Mouse (Mus musculus) heart, embryonic 10.5 days (tissue): ENCODE results near the gene Fxr2. TPM values are rescaled to one million over a fixed set of nuclear protein-coding genes. Genes with fewer than 3 reads are reported as not detected.

Source experiments
- DNase-seq: peaks from one replicate; pipeline ENCODE4 v3.0.0-alpha.2; 2017; ENCODE audit warnings: low spot score
- H3K27ac ChIP-seq: fragments of 300-500 bp; sonication (generic); 2 replicates; pipeline ENCODE4 v1.5.1; 2016; ENCODE audit warnings: mild to moderate bottlenecking
- H3K27me3 ChIP-seq: fragments of 300-500 bp; sonication (generic); 2 replicates; pipeline ENCODE4 v1.6.1; 2016; ENCODE audit warnings: mild to moderate bottlenecking; ENCODE audit not compliant: poor library complexity, insufficient read depth, severe bottlenecking
- H3K36me3 ChIP-seq: fragments of 300-500 bp; sonication (generic); 2 replicates; pipeline ENCODE4 v1.6.1; 2016; ENCODE audit warnings: mild to moderate bottlenecking, moderate library complexity
- H3K4me1 ChIP-seq: fragments of 300-500 bp; sonication (generic); 2 replicates; pipeline ENCODE4 v1.6.1; 2016; ENCODE audit warnings: mild to moderate bottlenecking
- H3K4me3 ChIP-seq: fragments of 300-500 bp; sonication (generic); 2 replicates; pipeline ENCODE4 v1.5.1; 2016; ENCODE audit warnings: mild to moderate bottlenecking, moderate library complexity
- H3K9me3 ChIP-seq: fragments of 300-500 bp; sonication (generic); 2 replicates; pipeline ENCODE4 v1.6.1; 2016; ENCODE audit warnings: mild to moderate bottlenecking, moderate library complexity
- WGBS: fragments of 180-500 bp; shearing (Covaris S2); methylation state at CpG from one replicate; pipeline ENCODE4 v1.1.7; 2016; 5-methylcytosine and 5-hydroxymethylcytosine counted together
- polyA plus RNA-seq: library from polyadenylated mRNA; unstranded; fragments of >200 nt; fragmentation: Nextera tagmentation; extraction: Ambion mirVana; gene quantifications from 2 replicates; pipeline ENCODE4 v1.2.1, GENCODE M21; 2016

Fxr2 gene
- polyA plus RNA-seq, 1 experiment from 2014 or later, result 44.7 TPM

- WGBS, result 68% methylated on average over 5 of the region's 5 CpGs
These were observed 20.6 kb downstream of the Fxr2 start for GRCm38 (mm10) chr11:69653399-69653798.

DNA sequence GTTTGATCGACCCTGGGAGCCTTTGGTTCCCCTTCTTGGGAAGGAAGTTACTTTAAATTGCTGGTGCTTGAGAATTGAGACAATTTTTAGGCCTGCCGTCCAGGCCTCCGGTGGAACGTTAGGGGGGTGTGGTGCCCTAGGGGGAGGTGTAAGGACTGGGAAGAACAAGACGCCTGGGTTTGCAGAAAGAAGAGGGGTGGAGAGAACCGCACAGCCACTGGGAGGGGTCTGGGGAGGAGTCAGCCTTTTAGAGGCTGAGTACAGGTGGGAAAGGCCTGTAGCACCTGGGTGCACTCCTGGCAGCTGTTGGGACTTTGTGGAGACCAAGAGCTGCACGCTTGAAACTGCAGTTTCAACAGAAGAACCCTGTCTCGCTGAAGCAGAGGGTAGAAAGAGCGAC is 22.0 kb downstream of the Fxr2 start:
- no peaks in the 10 kb centered on the region for H3K9me3 ChIP-seq
- H3K4me3 ChIP-seq, result peak overlapping the region; percentile 13; the same call in 1 of the 2 replicates
- H3K36me3 ChIP-seq, result peaks cover 85% of the 10 kb centered on the region
- H3K27ac ChIP-seq, result peak overlapping the region; percentile 59
- 39% methylated on average over 9 of the region's 9 CpGs for WGBS
- peaks cover 38% of the 10 kb centered on the region for H3K4me1 ChIP-seq
- no peak for DNase-seq
- no peaks in the 10 kb centered on the region for H3K27me3 ChIP-seq

More at GRCm38 (mm10) chr11:69653399-69653798, 20.6 kb downstream of the Fxr2 start:
- H3K27me3 ChIP-seq, result no peaks in the 10 kb centered on the region
- peaks cover 87% of the 10 kb centered on the region for H3K36me3 ChIP-seq
- no peak overlapping the region for H3K4me3 ChIP-seq
- H3K4me1 ChIP-seq, result peaks cover 35% of the 10 kb centered on the region
- no peaks in the 10 kb centered on the region for H3K9me3 ChIP-seq
- no peak for DNase-seq
- no peak overlapping the region for H3K27ac ChIP-seq

GRCm38 (mm10) chr11:69655264-69656064 is 22.7 kb downstream of the Fxr2 start, which contains the start of gene Sox15:
Sox15 (plus strand) TSS chr11:69655314.
- Histone ChIP-seq H3K4me3 (peak within 1 kb of the TSS; percentile 13; the same call in 1 of the 2 replicates), H3K27ac (peak within 1 kb of the TSS; percentile 59), H3K27me3 (no peaks in the 10 kb centered on the region), H3K9me3 (no peaks in the 10 kb centered on the region), H3K36me3 (peaks cover 78% of the 10 kb centered on the region), H3K4me1 (peaks cover 38% of the 10 kb centered on the region)
- WGBS, result 24% methylated on average over 34 of the region's 34 CpGs
- DNase-seq, result peak; percentile 89

GRCm38 (mm10) chr11:69656065-69656455 is 23.3 kb downstream of the Fxr2 start:
- peaks cover 38% of the 10 kb centered on the region for H3K4me1 ChIP-seq
- H3K9me3 ChIP-seq, result no peaks in the 10 kb centered on the region
- H3K4me3 ChIP-seq, result no peak overlapping the region
- no peak for DNase-seq
- no peak overlapping the region for H3K27ac ChIP-seq
- no peaks in the 10 kb centered on the region for H3K27me3 ChIP-seq
- peaks cover 72% of the 10 kb centered on the region for H3K36me3 ChIP-seq
- 81% methylated on average over 5 of the region's 5 CpGs for WGBS

DNA sequence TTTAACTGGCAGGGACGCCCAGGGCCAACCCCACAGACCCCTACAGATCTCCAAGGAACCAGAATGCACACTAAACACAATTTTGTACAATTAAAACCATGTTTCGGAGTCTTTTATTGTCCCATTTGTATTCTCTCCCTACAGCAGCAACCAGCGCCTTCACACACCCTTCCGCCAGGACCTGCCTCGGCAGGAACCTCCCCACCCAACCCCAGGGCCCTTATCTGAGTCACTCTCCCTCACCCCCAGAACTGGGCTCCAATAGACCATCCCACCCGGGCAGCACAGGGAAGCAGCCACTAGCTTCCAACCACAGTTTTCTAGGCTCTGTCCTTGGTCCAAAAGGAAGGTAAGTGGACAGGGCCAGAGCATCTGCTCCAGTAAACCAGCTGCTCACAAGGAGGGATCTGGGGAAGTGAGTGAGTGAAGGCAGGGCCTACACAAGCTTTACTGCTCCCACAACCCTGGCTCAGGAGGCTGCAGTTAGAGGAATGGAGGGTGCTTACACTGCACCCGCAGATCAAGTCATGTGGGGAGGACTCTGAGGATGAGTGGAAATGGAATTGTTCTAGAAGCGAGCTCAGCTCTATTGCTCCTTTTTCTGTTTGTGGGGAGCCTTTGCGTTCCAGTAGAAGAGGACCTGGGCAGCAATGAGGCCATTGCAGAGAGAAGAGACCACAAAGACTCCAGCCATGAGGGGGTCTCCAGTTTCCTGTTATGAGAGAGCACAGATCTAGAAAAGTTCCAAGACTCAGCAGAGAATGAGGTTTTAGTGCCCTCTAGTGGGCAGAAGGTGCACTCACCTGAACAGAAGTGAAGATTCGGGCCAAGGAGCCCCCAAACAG is 24.0 kb downstream of the Fxr2 start:
- peak overlapping the region; percentile 67; the same call in 1 of the 2 replicates for H3K27ac ChIP-seq
- DNase-seq, result no peak
- H3K27me3 ChIP-seq, result no peaks in the 10 kb centered on the region
- H3K36me3 ChIP-seq, result peaks cover 64% of the 10 kb centered on the region
- peaks cover 46% of the 10 kb centered on the region for H3K4me1 ChIP-seq
- 74% methylated on average over 10 of the region's 10 CpGs for WGBS
- no peaks in the 10 kb centered on the region for H3K9me3 ChIP-seq
- H3K4me3 ChIP-seq, result no peak overlapping the region

GRCm38 (mm10) chr11:69657462-69657881 is 24.7 kb downstream of the Fxr2 start:
- H3K4me1 ChIP-seq, result peaks cover 46% of the 10 kb centered on the region

GRCm38 (mm10) chr11:69661221-69661881 is 28.6 kb downstream of the Fxr2 start:
- no peaks in the 10 kb centered on the region for H3K9me3 ChIP-seq
- H3K27me3 ChIP-seq, result no peaks in the 10 kb centered on the region
- no peak for DNase-seq
- peak overlapping the region; percentile 97 for H3K27ac ChIP-seq
- WGBS, result 72% methylated on average over 3 of the region's 3 CpGs
- peak overlapping the region; percentile 67 for H3K4me3 ChIP-seq
- H3K4me1 ChIP-seq, result peaks cover 38% of the 10 kb centered on the region
- H3K36me3 ChIP-seq, result peaks cover 60% of the 10 kb centered on the region

More at GRCm38 (mm10) chr11:69657462-69657881, 24.7 kb downstream of the Fxr2 start:
- H3K9me3 ChIP-seq, result no peaks in the 10 kb centered on the region
- H3K36me3 ChIP-seq, result peaks cover 58% of the 10 kb centered on the region
- DNase-seq, result no peak
- peak overlapping the region; percentile 67; the same call in 1 of the 2 replicates for H3K27ac ChIP-seq
- H3K4me3 ChIP-seq, result no peak overlapping the region
- no peaks in the 10 kb centered on the region for H3K27me3 ChIP-seq
- WGBS, result 82% methylated on average over 15 of the region's 15 CpGs

GRCm38 (mm10) chr11:69662213-69662966 is 29.6 kb downstream of the Fxr2 start, which contains the start of gene Mpdu1:
Mpdu1 (minus strand) TSS chr11:69662642.
- Histone ChIP-seq H3K27me3 (no peaks in the 10 kb centered on the region), H3K27ac (peak within 1 kb of the TSS; percentile 97), H3K9me3 (no peaks in the 10 kb centered on the region), H3K4me3 (peak within 1 kb of the TSS; percentile 67), H3K4me1 (peaks cover 29% of the 10 kb centered on the region), H3K36me3 (peaks cover 57% of the 10 kb centered on the region)
- peak; percentile 98 for DNase-seq
- under 1% methylated on average over 48 of the region's 48 CpGs for WGBS

DNA sequence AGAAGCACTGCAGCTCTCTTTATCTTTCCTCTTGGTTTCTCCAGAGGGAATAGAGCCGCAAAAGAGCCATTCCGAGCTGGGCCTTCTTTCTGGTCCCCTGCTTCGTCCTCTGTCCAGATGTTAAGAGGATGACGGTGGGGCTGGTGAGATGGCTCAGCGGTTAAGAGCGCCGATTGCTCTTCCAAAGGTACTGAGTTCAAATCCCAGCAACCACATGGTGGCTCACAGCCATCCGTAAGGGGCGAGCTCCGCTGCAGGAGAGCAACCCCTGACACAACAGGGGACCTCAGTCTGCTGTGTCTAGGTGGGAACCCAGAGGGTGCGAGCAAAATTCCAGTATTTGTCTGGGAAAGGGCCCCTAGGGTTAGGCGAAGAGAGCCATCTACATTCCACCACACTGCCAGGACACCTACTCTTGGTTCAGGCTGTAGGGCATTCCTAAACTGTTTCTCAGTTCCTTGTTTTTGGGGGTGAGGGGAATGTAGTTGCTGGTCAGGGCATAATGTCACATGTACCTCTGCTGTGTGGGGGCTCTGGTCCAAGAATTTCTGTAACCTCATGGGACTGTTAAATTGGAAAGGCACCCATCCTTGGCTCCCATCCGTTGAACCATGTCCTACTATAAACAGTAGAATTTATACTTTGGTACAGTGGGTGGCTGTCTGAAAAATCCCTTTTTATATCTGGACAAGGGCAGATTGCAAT is 30.3 kb downstream of the Fxr2 start:
- WGBS, result 63% methylated on average over 13 of the region's 13 CpGs
- H3K27me3 ChIP-seq, result no peaks in the 10 kb centered on the region
- H3K27ac ChIP-seq, result peak overlapping the region; percentile 97
- no peaks in the 10 kb centered on the region for H3K9me3 ChIP-seq
- peak overlapping the region; percentile 67 for H3K4me3 ChIP-seq
- DNase-seq, result no peak
- H3K36me3 ChIP-seq, result peaks cover 57% of the 10 kb centered on the region
- H3K4me1 ChIP-seq, result peaks cover 27% of the 10 kb centered on the region

GRCm38 (mm10) chr11:69663795-69664194 is 31.0 kb downstream of the Fxr2 start:
- WGBS, result 92% methylated on average over 6 of the region's 6 CpGs
- Histone ChIP-seq H3K27me3 (no peaks in the 10 kb centered on the region), H3K9me3 (no peaks in the 10 kb centered on the region), H3K27ac (peak overlapping the region; percentile 97; the same call in 1 of the 2 replicates), H3K4me1 (peaks cover 25% of the 10 kb centered on the region), H3K4me3 (no peak overlapping the region), H3K36me3 (peaks cover 57% of the 10 kb centered on the region)
- DNase-seq, result no peak

DNA sequence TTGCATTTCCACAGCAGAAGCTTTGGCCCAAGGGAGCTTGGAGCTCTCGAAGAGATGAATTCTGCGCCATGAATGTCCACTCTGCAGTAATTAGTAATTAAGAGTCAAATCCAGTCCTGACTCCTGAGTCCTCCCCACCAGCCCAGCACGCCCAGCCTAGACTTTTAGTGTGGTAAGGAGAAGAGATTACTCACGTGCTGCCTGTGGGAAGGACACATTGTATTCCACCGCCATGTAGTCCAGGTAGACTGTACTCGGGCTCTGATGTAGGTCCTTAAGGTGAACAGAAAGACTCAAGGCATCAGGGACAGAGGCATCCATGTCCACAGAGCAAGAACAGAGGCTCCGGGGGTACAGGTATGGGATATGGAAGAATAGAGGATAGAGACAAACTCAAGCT is 32.1 kb downstream of the Fxr2 start:
- H3K9me3 ChIP-seq, result no peaks in the 10 kb centered on the region
- H3K27ac ChIP-seq, result no peak overlapping the region
- 92% methylated on average over 7 of the region's 7 CpGs for WGBS
- H3K4me1 ChIP-seq, result peaks cover 29% of the 10 kb centered on the region
- H3K36me3 ChIP-seq, result peaks cover 61% of the 10 kb centered on the region
- no peak overlapping the region for H3K4me3 ChIP-seq
- no peak for DNase-seq
- no peaks in the 10 kb centered on the region for H3K27me3 ChIP-seq
